Mouse (Mus musculus): ENCODE results near the gene Tcf21. TPM values are rescaled to one million over a fixed set of nuclear protein-coding genes. Genes with fewer than 3 reads are reported as not detected.

Gene Tcf21
- total RNA-seq (2021) = not detected

DNA sequence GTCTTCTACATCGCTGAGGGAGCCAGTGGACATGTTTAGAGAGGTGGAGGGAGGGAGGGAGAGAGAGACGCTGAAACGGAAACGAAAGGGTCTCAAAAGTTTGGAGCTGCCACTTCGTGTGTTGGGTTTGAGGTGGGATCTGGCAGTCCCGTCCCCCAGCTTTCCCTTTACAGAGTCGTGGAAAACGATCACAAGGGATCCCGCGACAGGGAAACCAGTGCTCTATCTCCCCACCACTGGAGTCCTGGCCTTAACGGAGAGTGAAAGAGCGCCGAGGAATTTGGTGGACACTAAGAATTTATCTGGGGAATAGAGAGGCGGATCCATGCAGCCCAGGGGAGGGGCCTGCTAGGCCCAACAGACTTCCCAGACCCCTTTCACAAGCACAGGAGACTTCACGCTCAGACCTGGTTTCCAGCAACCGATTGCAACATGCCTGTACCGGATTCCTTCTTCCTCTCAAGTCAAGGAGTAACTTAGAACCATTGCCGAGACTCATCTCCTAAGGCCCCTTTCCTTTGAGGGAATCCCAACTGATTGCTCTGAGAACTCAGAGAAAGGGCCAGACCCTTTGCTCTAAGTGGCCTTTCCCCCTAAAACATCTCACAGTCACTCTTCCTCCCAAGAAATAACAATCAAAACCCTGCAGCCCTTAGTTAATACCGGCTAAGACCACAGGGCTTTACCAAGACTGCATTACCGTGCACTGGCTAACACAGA, at the start of gene Tcf21:
Gene Tcf21 (minus strand): TSS at position 304 of the 720 bp plus-strand sequence.
- intact Hi-C loops (cut with DNase I) = no loop called here

DNA sequence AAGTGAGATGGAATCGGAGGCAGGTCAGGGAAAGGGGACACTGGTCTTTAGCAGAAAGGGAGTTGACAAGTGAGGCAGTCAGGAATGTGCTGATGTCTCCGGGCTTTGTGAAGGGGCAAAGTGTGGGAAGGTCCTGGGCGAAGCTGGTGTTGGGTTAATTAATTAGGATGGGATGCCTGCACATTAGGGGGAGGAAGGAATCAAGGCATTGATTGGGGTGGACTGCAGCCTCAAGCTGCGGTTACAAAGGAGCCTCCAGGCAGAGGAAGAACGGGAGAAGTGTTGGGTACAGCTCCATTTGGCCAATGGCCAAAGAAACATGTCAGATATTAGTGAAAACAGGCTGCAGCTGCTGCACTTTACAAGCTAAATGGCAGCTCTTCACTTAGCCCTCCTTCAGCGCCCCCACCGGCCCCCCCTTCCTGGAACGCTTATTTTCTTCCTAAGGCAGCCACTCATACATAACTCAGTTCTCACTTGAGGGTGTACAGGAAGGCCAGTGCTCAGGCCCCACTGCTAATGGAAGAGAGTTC, 48.5 kb upstream of the Tcf21 start:
- peak; percentile 17 for DNase-seq
- intact Hi-C loops (cut with DNase I) = no loop called here

More for the DNA sequence above, at the start of gene Tcf21:
- DNase-seq = no peak

DNA sequence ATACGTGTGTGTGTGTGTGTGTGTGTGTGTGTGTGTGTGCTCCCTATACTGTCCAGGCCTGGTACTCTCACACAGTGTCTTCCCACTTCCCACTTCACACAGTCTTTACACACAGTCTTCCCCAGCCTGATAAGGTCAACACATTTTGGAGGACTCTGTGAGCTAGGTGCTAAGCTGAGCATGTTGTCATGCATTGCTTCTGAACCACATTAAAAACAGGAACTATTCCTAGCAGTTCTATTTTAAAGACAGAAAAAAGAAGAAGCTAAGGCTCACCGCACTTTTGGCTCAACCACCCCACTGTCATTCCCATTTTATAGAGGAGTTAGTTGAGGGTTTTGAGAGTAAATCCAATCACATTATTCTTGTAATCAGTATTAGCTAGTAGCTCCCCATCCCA, 47.2 kb upstream of the Tcf21 start:
- intact Hi-C loops (cut with DNase I) = no loop called here

DNA sequence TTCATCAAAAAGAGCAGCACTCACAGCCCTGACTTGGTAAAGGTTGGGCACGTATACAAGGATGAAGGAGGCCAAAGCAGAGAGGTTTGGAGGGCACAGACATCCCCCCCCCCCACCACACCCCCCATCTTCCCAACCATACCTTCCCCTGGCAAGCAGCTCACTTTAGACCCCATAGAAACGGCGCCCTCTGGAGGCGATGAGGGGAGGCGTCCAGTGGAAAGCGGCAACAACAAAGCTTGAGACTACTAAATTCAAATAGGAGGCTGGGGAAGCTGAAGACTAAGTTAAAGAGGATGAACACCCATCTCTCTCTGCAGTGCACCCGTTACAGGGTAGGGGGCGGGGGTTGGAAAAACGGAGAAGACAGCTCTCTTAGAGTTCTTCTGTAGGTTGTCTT, 38.1 kb upstream of the Tcf21 start:
- DNase-seq = peak; percentile 10
- intact Hi-C loops (cut with DNase I) = no loop called here

More for the DNA sequence above, 47.2 kb upstream of the Tcf21 start:
- no peak for DNase-seq

DNA sequence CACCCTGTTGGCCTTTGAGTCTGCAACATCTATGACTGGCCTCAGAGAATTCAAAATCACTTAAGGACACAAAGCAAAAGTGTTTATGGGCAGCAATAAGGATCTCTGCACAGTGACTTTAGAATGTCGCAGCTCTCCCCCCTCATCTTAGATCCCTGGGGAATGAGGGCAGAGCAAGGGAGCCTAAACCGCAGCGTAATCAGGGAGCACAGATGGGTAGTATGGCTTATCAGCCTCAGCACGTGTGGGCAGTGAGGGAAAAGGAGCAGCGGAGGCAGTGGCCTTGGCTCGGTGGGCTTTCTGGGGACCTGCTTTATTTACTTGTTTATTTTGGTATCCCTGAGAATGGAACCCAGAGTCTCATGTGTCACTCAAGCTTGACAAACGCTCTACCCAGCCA, 34.4 kb upstream of the Tcf21 start:
- intact Hi-C loops (cut with DNase I) = no loop called here
- no peak for DNase-seq

DNA sequence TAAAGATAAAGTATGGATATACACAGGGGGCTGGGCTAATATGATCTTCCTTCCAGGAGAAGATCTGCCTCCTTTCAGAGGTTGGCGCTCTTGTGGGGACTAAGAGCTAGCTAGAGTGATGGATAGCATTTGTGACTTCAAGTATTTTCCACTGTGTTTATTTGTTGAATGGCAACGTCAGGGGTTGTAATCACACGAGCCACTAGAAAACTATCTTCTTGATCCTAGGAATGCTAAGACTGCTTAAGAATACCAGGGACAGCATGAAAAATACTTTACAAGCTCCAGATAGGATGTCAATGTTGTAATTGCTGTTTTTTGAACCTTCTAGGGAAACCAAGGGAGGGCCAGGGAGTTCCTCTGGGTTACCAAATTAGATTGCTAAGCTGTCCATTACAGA, 25.4 kb upstream of the Tcf21 start:
- no peak for DNase-seq
- intact Hi-C loops (cut with DNase I) = no loop called here

DNA sequence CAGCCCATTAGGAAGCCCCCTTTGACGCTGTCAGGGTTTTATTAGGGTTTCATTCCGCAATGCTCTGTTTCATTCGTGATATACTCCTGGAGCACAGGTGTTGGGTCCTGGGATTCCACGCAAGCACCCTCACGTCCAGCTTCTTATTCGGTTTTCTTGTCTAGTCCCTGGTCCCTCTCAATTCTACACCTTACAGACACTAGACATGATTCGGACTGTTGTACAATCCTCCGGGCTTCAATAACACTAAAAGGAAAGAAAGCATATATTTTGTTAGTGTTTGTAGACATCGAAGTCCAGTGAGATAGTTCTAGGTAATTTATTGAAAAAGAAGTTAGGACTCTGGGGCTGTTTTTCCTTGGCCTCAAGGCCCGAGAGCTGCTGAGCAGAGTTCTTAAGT, 24.8 kb upstream of the Tcf21 start:
- DNase-seq = no peak
- intact Hi-C loops (cut with DNase I) = no loop called here

DNA sequence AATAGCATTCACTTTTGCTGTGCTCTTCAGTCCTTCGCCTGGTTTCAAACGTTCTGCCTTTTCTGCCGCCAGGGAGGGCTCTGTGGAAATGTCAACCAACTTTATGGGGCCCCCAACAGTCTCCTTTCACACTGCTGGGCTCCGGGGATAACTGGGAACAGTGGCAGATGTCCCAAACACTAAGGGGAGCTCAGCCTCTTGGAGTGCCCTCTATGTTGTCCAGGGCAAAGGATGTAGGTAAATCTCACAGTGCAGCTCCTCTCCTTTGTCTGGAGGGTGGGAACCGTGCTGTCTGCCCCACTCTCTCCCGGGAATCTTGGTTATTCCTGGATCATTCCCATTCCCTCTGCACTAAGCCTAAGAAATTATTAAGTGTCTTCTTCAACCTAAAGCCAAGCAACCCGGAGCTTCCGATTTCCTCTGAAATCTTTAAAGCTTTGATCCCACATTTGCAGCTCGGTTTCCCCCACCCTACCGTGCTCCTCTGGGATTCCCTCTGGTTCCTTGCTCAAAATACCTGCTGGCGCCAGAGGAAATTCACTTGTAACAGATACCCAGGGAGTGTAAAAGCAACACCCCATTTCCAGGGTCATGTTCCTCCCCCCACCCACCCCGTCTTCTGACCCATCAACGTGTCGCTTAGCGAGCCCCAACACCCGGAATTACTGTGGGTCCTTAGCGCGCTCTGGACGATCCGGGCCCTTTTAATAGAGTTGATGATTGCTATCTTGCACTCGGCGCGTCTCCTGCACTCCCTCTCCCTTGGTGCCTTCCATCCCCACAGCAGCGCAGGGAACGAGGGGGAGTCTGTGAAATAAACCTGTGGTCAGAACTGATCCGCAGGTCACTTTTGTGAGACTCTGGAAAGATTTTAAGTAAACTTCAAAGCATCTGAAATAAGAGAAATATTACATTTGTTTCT, 23.7 kb upstream of the Tcf21 start:
- no peak for DNase-seq
- intact Hi-C loops (cut with DNase I) = no loop called here

DNA sequence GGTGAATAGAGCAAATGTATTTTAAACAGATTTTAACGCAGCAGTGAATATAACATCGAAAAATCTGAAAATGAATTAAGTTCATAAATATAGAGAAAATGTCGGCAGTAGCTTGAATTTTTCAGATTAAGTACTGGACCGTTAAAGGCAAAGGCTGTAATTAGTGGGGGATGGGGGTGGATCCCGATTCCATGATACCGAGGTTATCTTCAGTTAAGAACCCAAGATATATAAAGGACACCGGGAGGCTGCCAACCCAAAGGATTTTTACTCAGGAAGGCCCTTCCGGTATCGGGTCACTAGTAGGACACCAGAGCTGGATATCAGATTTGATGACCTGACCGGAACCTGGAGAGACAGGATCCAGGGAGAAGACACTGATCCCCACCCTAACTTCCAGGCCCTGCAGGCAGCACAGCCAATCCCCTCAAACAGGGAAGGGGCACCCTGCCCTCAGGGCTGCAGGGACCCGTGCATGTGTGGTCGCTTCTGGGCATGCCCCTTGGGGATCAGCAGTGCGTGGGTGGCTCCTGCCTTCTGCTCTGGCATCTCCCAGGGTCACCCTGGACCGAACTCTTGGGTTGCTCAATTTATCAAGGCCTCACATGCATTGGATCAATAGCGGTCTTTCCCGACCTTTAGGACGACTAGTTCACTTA, 22.9 kb upstream of the Tcf21 start:
- no peak for DNase-seq
- intact Hi-C loops (cut with DNase I) = no loop called here

DNA sequence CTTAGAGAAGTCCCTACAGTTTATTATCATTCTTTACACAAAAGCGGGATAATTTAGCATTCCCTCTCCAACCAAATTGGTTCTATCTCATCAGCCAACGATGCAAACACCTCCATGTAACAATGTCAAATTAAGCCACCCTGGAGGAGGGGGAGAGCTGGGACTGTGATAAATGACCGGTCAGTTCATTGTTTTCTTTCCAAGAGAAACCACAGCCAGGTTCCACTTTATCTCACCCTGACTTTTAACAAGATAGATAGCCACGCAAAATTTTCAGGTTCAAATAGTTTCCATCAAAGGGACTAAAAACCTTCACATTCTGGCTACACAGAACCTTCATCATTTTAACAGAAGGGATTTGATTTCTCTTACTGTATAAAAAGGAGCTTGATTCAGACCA, 22.1 kb upstream of the Tcf21 start:
- DNase-seq = no peak
- intact Hi-C loops (cut with DNase I) = no loop called here

DNA sequence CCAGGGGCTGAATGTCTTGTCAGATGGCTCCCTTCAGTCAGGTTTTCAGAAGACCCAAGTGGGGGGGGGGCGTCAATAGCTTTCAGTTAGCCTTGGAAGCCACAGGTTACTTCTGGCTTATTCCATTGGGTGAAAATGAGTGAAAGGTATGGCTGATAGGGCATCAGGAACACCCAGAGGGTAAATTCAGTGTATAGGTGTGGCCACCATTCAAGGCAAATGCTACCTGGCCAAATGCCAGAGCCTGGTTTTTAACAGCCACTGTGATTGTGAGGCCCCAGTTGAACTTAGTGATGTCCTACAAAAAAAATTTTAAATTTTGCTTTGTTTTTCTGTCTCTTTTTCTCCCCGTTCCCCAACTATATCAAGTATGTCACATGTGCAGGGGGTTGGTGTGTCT, 6.3 kb upstream of the Tcf21 start:
- intact Hi-C loops (cut with DNase I) = no loop called here
- DNase-seq = no peak

DNA sequence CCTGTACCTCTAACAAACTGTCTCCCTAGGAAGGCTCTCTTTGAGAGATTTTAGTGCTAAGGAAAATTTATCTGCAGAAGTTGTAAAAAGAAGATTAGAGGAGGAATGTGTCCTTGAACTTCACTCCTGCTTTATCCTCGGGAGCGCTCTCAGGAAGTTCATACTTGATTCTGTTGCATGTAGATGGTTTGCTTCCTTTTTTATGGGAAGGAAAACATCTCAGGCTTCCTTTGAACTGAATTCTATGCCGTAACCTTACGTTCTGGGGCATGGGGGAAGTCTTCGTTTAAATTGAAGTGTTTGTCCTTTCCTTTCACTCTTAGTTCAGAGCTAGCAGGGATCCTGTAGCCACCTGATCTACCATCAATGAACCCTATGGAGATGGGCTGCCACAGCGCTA, 2.9 kb upstream of the Tcf21 start:
- no peak for DNase-seq
- intact Hi-C loops (cut with DNase I) = no loop called here

DNA sequence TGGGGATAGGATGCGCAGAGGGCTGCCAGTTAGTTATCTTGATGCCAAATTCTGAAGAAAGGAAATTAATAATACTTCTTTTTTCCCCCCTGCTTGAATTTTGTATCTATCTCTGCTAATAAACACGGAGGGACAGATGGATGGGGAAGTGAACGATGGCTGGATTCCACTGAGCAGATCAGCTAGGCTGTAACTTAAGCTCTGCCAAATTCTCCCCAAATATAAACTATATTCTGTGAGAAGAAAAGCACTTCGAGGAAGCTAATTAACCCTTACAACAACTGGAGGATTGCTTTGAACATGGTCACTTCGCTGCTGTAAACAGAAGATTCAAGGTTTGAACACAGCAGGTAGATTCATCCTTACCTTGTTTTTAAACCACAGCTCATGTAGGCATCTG, 2.5 kb upstream of the Tcf21 start:
- intact Hi-C loops (cut with DNase I) = no loop called here
- no peak for DNase-seq

DNA sequence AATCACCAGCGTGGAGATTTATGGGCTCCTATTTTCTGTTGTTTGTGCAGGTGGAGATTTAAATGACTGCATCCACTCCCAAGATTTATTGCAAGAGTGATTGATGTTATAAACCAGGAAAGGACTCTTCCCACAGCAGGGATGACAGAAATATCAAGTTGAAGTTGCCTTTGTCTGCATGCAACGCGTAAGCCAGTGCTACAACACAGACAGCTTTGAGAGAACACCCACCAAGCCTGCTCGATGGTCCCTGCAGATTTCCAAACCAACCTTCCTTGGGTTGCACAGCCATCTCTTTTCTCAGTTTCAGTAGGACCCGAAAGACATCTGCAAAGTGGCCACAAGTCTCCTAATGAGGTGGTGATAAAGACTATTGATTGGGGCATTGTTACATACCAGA, 1.7 kb upstream of the Tcf21 start:
- intact Hi-C loops (cut with DNase I) = no loop called here
- no peak for DNase-seq

DNA sequence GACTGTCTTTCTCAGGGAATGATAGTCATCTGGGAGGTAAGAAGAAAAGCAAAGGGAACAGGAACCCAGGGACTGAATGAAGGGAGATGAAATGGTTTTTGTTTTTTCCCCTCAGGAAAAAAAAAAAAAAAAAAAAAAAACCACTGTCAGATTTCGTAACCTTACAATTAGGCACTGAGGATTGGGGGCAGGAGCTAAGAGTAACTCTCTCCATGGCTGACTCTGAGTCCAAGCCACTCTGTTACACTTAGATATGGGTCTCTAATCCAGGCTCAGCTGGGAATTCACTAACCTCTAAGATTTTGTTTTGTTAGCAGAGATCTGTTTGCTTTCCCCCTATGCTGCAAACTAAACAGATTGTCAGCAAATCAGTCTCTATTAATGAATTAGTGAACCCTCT, 1.3 kb upstream of the Tcf21 start:
- no peak for DNase-seq
- intact Hi-C loops (cut with DNase I) = no loop called here

DNA sequence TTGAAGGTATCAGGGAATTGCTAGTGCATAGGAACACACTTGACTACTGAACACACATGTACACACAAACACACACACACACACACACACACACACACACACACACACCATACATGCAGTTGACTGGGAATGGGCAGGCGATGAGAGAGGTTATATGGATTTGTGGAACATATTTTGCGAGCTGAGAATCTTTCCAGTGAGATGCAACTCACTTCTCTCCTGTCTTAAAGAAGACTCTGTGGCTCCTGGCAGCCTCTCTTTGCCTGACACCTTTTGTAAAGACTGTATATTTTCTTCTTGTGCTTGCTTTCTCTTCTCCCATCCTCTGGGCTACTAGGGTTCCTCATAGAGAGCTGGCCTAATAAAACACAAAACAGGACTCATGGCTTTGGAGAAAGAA, 867 bp upstream of the Tcf21 start:
- intact Hi-C loops (cut with DNase I) = no loop called here
- DNase-seq = no peak

DNA sequence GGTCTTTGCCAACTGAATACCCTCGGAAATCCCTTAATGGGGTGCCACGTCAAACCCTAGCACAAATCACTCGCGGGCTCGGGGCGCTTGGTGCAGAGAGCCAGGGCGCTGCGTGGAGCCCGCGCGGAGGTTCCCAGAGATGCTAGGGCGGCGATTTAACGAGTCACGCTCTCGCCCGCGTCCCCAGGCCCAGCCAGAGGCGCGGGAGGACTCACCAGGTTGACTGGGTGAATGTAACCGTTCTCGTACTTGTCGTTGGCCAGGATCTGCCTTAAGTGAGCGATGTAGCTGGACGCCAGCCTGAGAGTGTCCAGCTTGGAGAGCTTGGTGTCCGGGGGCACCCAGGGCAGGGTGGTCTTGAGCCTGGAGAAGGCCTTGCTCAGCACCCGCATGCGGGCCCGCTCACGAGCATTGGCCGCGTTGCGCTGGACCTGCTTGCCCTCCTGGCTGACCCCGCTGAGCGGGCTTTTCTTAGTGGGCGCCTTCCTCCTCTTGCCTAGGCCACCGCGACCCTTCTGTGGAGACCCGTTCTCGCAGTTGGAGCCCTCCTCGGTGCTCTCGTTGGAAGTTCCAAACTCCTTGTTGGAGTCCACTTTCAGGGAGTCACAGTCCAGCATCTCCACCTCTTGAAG, 619 bp downstream of the Tcf21 start:
- no peak for DNase-seq
- intact Hi-C loops (cut with DNase I) = no loop called here

DNA sequence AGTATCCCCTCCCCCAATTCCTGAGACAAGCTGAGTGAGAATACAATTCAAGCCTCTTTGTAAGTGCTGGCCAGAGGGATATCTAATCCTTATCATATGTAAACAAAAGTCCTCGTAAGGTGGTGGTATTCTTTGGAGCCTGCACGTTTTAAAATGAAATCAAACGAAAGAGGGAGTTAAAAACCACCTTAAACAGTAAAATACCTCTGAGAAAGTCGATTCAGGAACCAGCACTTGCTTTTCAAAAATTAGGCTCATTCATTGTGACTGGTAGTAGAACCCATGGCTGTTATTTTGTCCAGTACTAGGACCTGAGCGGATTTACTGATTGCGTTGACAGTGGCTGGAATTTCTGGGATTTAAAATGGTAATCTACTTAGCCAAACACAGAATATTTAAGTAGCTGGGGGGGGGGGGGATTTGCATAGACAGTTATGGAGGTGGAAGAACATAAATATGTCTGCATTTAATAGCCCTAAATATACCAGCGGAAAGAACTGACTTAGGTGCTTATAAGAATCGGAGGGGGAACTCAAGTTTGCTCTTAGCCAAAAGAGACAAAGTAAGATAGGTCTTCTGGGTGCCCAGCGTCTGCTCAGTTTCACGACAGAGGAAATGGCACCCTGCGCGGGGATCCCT, 1.3 kb downstream of the Tcf21 start:
- intact Hi-C loops (cut with DNase I) = no loop called here
- no peak for DNase-seq

DNA sequence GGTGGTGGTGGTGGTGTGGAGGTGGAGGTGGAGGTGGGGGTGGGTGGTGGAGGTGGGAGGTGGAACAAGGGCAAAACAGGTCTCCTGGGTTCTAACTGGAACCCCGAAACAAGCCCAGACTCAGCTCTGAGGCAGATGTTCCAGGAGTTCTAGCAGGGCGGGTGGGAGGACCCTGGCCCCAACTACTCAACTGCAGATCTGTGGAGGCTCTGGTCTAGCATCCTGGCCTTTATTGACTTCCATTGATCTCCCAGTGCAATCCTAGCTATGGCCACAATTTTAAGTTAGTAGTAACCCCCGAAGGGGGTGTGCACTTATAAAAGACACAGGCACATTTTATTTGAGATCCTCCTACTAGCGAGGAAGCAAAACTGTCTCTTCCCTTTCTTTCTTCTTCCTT, 2.0 kb downstream of the Tcf21 start:
- DNase-seq = no peak
- intact Hi-C loops (cut with DNase I) = no loop called here

DNA sequence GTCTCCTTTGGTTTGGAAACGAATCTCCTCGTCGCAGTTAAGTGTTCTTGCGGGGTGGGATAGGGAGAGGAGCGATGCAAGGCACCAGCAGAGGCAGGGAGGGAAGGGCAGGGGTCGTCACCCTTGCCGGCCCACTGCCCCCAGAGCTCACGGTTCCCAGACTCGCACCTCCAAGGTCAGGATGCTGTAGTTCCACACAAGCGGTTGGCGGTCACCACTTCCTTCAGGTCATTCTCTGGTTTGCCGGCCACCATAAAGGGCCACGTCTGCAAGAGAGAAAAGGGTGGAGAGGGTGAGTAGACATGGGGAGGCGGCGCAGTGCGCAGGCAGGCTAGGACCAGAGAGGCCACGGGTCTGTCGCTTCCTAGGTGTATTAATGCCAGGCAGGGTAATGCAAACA, 2.4 kb downstream of the Tcf21 start:
- intact Hi-C loops (cut with DNase I) = no loop called here
- no peak for DNase-seq
